Mouse (Mus musculus) spleen, adult 10 weeks (tissue): ENCODE measurements around the gene Krtap7-1. TPM values are rescaled to one million over a fixed set of nuclear protein-coding genes. Genes with fewer than 3 reads are reported as not detected.

ENCODE experiments used
- polyA plus RNA-seq: library from polyadenylated mRNA; stranded (reverse); fragments of 350-450 nt; fragmentation: Illumina TruSeq; extraction: RNeasy Lipid Tissue Mini Kit (QIAGEN cat#74804); gene quantifications from one replicate; pipeline ENCODE4 v1.2.3, GENCODE M21; 2015; ENCODE audit warnings: low replicate concordance; ENCODE audit not compliant: insufficient read depth

Gene Krtap7-1
- not detected for polyA plus RNA-seq

DNA sequence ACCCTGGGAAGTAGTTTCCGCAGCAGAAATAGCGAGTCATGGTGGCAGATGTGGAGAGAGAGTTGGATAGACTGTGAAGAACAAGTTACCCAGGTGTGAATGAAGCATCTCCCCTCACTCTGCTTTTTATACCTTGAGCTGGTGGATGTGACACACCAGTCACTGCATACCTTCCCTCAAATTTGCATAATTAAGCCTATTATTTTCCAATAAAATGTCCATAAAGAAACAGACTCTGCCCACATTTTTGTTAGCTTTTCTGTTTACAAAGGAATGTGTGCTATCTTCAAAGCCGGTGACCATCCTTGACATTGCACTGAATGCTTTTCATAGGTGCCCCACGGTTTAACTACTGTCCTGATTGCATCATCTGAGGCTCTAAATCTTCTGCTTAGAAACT, at the start of gene Krtap7-1:
Gene Krtap7-1 (minus strand): TSS at position 101 of the 400 bp plus-strand sequence.

GRCm38 (mm10) chr16:89487852-89488251, 20.3 kb downstream of the Krtap7-1 start, which contains the start of gene Krtap8-1:
Gene Krtap8-1 (minus strand): TSS chr16:89487952.

Other genes starting within 250 kb of the Krtap7-1 start
- not detected for gene Krtap21-1, start 104.5 kb downstream of the Krtap7-1 start, polyA plus RNA-seq
- not detected for gene Krtap6-2, start 88.2 kb downstream of the Krtap7-1 start, polyA plus RNA-seq
- gene Krtap8-1, start 20.4 kb downstream of the Krtap7-1 start, polyA plus RNA-seq = not detected
- gene Krtap11-1, start 62.9 kb upstream of the Krtap7-1 start, polyA plus RNA-seq = not detected